Mouse (Mus musculus) liver, postnatal 0 days (tissue): Measurements from ENCODE around the gene Rxfp4. TPM values are rescaled to one million over a fixed set of nuclear protein-coding genes. Genes with fewer than 3 reads are reported as not detected.

Experiments
- ATAC-seq: fragments of 200-750 bp; cut with Nextera tagmentation; 2 replicates; pipeline ENCODE4 v1.8.0; 2017; ENCODE audit warnings: mild to moderate bottlenecking, moderate library complexity
- DNase-seq: peaks from one replicate; pipeline ENCODE4 v3.0.0-alpha.2; 2016
- H3K27ac ChIP-seq: fragments of 300-500 bp; sonication (generic); 2 replicates; pipeline ENCODE4 v1.5.1; 2014; ENCODE audit warnings: antibody characterized with exemption, moderate library complexity, mild to moderate bottlenecking, low read depth
- H3K27me3 ChIP-seq: fragments of 300-500 bp; sonication (generic); 2 replicates; pipeline ENCODE4 v1.6.1; 2014; ENCODE audit warnings: low read length, control low read depth, mixed read lengths; ENCODE audit not compliant: insufficient read depth
- H3K36me3 ChIP-seq: fragments of 300-500 bp; sonication (generic); replicated peaks from 2 replicates; pipeline ENCODE4 v1.6.1; 2014; ENCODE audit warnings: mild to moderate bottlenecking, control low read depth, low read length, moderate library complexity, mixed read lengths; ENCODE audit not compliant: insufficient read depth
- H3K4me1 ChIP-seq: fragments of 300-500 bp; sonication (generic); 2 replicates; pipeline ENCODE4 v1.6.1; 2014; ENCODE audit warnings: antibody characterized with exemption, mild to moderate bottlenecking, control low read depth; ENCODE audit not compliant: insufficient read depth
- H3K4me2 ChIP-seq: fragments of 300-500 bp; sonication (generic); 2 replicates; pipeline ENCODE4 v1.6.1; 2014; ENCODE audit warnings: low read depth, mild to moderate bottlenecking, low read length, moderate library complexity, mixed read lengths
- H3K4me3 ChIP-seq: fragments of 300-500 bp; sonication (generic); 2 replicates; pipeline ENCODE4 v1.5.1; 2014; ENCODE audit warnings: low read depth, low read length
- H3K9ac ChIP-seq: fragments of 300-500 bp; sonication (generic); replicated peaks from 2 replicates; pipeline ENCODE4 v1.6.1; 2014; ENCODE audit warnings: mild to moderate bottlenecking, moderate library complexity
- H3K9me3 ChIP-seq: fragments of 300-500 bp; sonication (generic); 2 replicates; pipeline ENCODE4 v1.6.1; 2016; ENCODE audit warnings: mild to moderate bottlenecking, control low read depth, low read length, mixed read lengths
- CTCF ChIP-seq: sonication (generic); IDR thresholded peaks from 2 replicates; pipeline ENCODE4 v1.5.1; 2016; ENCODE audit warnings: antibody characterized with exemption, low read depth
- EP300 ChIP-seq: IDR thresholded peaks from 2 replicates; pipeline ENCODE4 v1.6.1; 2016; ENCODE audit warnings: antibody characterized with exemption, low read depth, mild to moderate bottlenecking
- WGBS: fragments of 180-500 bp; shearing (Covaris S2); extraction: QIAGEN DNeasy Blood & Tissue Kit; methylation state at CpG from one replicate; pipeline ENCODE4 v1.1.7; 2014; ENCODE audit not compliant: insufficient replicate concordance; 5-methylcytosine and 5-hydroxymethylcytosine counted together
- polyA plus RNA-seq: library from polyadenylated mRNA; unstranded; fragments of >200 nt; fragmentation: Nextera tagmentation; extraction: Ambion mirVana; gene quantifications from 2 replicates; pipeline ENCODE4 v1.2.1, GENCODE M21; 2015

Rxfp4 gene
- polyA plus RNA-seq, 1 experiment from 2014 or later, result not detected

DNA sequence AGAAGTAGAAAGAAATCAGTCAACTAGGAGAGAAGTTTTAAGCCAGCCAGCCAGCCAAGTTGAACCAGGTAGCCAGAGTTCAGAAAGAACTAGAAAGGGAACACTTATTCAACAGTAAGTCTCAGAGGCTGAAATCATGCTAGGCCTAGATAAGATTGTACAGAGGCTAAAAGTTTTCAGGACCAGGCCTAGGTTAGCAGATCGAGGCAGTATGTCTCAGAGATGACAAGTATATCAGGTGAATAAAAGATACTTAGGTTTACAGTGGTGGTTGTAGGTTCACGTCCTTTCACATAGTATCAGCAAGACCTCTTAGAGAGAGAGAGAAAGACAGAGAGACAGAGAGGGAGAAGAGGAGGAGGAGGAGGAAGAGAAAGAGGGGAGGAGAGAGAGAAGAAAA lies 30.9 kb upstream of the Rxfp4 start:
- Histone ChIP-seq H3K27ac (peak overlapping the region; percentile 23; the same call in 1 of the 2 replicates), H3K4me2 (no peak overlapping the region), H3K9ac (no peak overlapping the region), H3K9me3 (no peaks in the 10 kb centered on the region), H3K4me1 (0 out of 2 replicates have a peak, but pooled peaks cover 4% of the 10 kb centered on the region), H3K36me3 (peaks cover 5% of the 10 kb centered on the region), H3K4me3 (no peak overlapping the region), H3K27me3 (no peaks in the 10 kb centered on the region)
- ATAC-seq, result no peak
- no peak for DNase-seq
- 68% methylated on average over 2 of the region's 2 CpGs for WGBS
- TF ChIP-seq EP300 (no peak), CTCF (no peak)

- Histone ChIP-seq H3K4me2 (peak overlapping the region; percentile 77), H3K27me3 (no peaks in the 10 kb centered on the region), H3K36me3 (no peaks in the 10 kb centered on the region), H3K4me1 (no peaks in the 10 kb centered on the region; the same call in 1 of the 2 replicates), H3K4me3 (peak overlapping the region; percentile 42), H3K9me3 (no peaks in the 10 kb centered on the region), H3K27ac (no peak overlapping the region), H3K9ac (peak overlapping the region; percentile 60)
- DNase-seq (peak; percentile 76), ATAC-seq (peak; percentile 83)
- 8% methylated on average over 11 of the region's 11 CpGs for WGBS
- TF ChIP-seq EP300, result no peak
- peak; percentile 92 for TF ChIP-seq CTCF
Observed at GRCm38 (mm10) chr3:88677399-88677798, 24.5 kb upstream of the Rxfp4 start.

DNA sequence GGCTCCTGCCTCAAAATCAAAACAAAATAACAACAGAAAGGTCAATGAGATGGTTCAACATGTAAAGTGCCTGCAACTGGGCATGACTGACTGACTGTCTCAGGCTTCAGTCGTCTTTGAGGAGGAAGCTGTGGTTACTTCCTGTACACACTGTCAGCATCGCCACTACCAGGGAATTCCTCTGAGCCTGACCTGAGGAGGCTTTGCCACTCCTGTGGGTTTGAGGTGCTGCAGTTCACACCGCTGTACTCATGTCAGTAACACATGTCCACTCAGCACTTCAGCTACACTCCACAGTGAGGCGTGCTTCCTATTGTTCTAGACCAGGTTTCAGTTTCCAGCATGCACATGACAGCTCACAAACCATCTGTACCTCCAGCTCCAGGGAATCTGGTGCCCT lies 11.2 kb upstream of the Rxfp4 start:
- Histone ChIP-seq H3K4me1 (no peaks in the 10 kb centered on the region), H3K4me2 (no peak overlapping the region), H3K9ac (no peak overlapping the region), H3K27ac (no peak overlapping the region), H3K27me3 (no peaks in the 10 kb centered on the region), H3K36me3 (no peaks in the 10 kb centered on the region), H3K4me3 (no peak overlapping the region), H3K9me3 (no peaks in the 10 kb centered on the region)
- WGBS, result 31% methylated on average over 4 of the region's 4 CpGs
- ATAC-seq (no peak), DNase-seq (no peak)
- no peak for TF ChIP-seq EP300
- no peak for TF ChIP-seq CTCF

GRCm38 (mm10) chr3:88659798-88660197 lies 6.9 kb upstream of the Rxfp4 start:
- ATAC-seq (no peak), DNase-seq (no peak)
- no peaks in the 10 kb centered on the region for H3K27me3 ChIP-seq
- H3K9me3 ChIP-seq, result no peaks in the 10 kb centered on the region
- TF ChIP-seq EP300 (no peak), CTCF (no peak)
- no peak overlapping the region for H3K27ac ChIP-seq
- 28% methylated on average over 6 of the region's 6 CpGs for WGBS
- H3K4me2 ChIP-seq, result no peak overlapping the region
- no peak overlapping the region for H3K9ac ChIP-seq
- H3K36me3 ChIP-seq, result no peaks in the 10 kb centered on the region
- H3K4me3 ChIP-seq, result no peak overlapping the region
- H3K4me1 ChIP-seq, result no peaks in the 10 kb centered on the region

- no peak overlapping the region for H3K4me3 ChIP-seq
- H3K27me3 ChIP-seq, result no peaks in the 10 kb centered on the region
- H3K9me3 ChIP-seq, result no peaks in the 10 kb centered on the region
- H3K4me2 ChIP-seq, result no peak overlapping the region
- WGBS, result 65% methylated on average over 5 of the region's 5 CpGs
- DNase-seq, result no peak
- H3K4me1 ChIP-seq, result no peaks in the 10 kb centered on the region
- no peak overlapping the region for H3K9ac ChIP-seq
- ATAC-seq, result no peak
- no peak overlapping the region for H3K27ac ChIP-seq
- H3K36me3 ChIP-seq, result no peaks in the 10 kb centered on the region
- TF ChIP-seq EP300, result no peak
- no peak for TF ChIP-seq CTCF
Observed at GRCm38 (mm10) chr3:88658441-88659127, 5.6 kb upstream of the Rxfp4 start.

GRCm38 (mm10) chr3:88655619-88656018 lies 2.7 kb upstream of the Rxfp4 start:
- no peak for ATAC-seq
- TF ChIP-seq CTCF (no peak), EP300 (no peak)
- H3K4me3 ChIP-seq, result no peak overlapping the region
- no peak for DNase-seq
- no peak overlapping the region for H3K4me2 ChIP-seq
- no peak overlapping the region for H3K9ac ChIP-seq
- WGBS, result 79% methylated on average over 8 of the region's 8 CpGs
- no peaks in the 10 kb centered on the region for H3K36me3 ChIP-seq
- H3K4me1 ChIP-seq, result 0 out of 2 replicates have a peak, but pooled peaks cover 3% of the 10 kb centered on the region
- no peak overlapping the region for H3K27ac ChIP-seq
- H3K9me3 ChIP-seq, result no peaks in the 10 kb centered on the region
- no peaks in the 10 kb centered on the region for H3K27me3 ChIP-seq
